Mouse (Mus musculus) spleen, postnatal 10 days (tissue): ENCODE results near the gene Col6a6.

Experiments
- DNase-seq, 2 experiments: peaks; one replicate each; pipeline ENCODE4 v3.0.0; 2021 to 2022; ENCODE audit warnings: low spot score in 2 of 2

Gene Col6a6

GRCm38 (mm10) chr9:105737448-105737847 is 90.5 kb downstream of the Col6a6 start:
- no peak for DNase-seq

- DNase-seq, result no peak
Measured at GRCm38 (mm10) chr9:105735195-105735594, 92.8 kb downstream of the Col6a6 start.

GRCm38 (mm10) chr9:105734651-105735050 is 93.3 kb downstream of the Col6a6 start:
- no peak for DNase-seq

- DNase-seq, result no peak
Measured at GRCm38 (mm10) chr9:105731976-105732375, 96.0 kb downstream of the Col6a6 start.

GRCm38 (mm10) chr9:105720430-105720829 is 107.5 kb downstream of the Col6a6 start:
- no peak for DNase-seq

- no peak for DNase-seq
Measured at GRCm38 (mm10) chr9:105719851-105720395, 108.0 kb downstream of the Col6a6 start.

- DNase-seq, result no peak
Measured at GRCm38 (mm10) chr9:105719367-105719766, 108.6 kb downstream of the Col6a6 start.

GRCm38 (mm10) chr9:105712049-105712448 is 115.9 kb downstream of the Col6a6 start:
- DNase-seq, result no peak

GRCm38 (mm10) chr9:105705011-105705410 is 122.9 kb downstream of the Col6a6 start:
- no peak for DNase-seq

GRCm38 (mm10) chr9:105704226-105704932 is 123.6 kb downstream of the Col6a6 start:
- no peak for DNase-seq

GRCm38 (mm10) chr9:105701966-105702365 is 126.0 kb downstream of the Col6a6 start:
- DNase-seq, result no peak

- DNase-seq, result no peak
Measured at GRCm38 (mm10) chr9:105700702-105701101, 127.3 kb downstream of the Col6a6 start.

GRCm38 (mm10) chr9:105697764-105698396 is 130.1 kb downstream of the Col6a6 start:
- DNase-seq, result no peak

- no peak for DNase-seq
Measured at GRCm38 (mm10) chr9:105696818-105697564, 131.0 kb downstream of the Col6a6 start.

GRCm38 (mm10) chr9:105693854-105694253 is 134.1 kb downstream of the Col6a6 start:
- peak; percentile 23 to 76 for DNase-seq

GRCm38 (mm10) chr9:105693056-105693455 is 134.9 kb downstream of the Col6a6 start:
- no peak for DNase-seq

- no peak for DNase-seq
Measured at GRCm38 (mm10) chr9:105692472-105692871, 135.5 kb downstream of the Col6a6 start.

GRCm38 (mm10) chr9:105689485-105689884 is 138.5 kb downstream of the Col6a6 start:
- DNase-seq, result no peak

GRCm38 (mm10) chr9:105684549-105685165 is 143.3 kb downstream of the Col6a6 start:
- no peak for DNase-seq

GRCm38 (mm10) chr9:105681386-105681785 is 146.6 kb downstream of the Col6a6 start:
- no peak for DNase-seq

GRCm38 (mm10) chr9:105675941-105676340 is 152.0 kb downstream of the Col6a6 start:
- no peak for DNase-seq

- no peak for DNase-seq
Measured at GRCm38 (mm10) chr9:105672032-105672431, 155.9 kb downstream of the Col6a6 start.
